Mouse (Mus musculus) cerebellum, adult 2 months (tissue): Measurements from ENCODE around the gene Ccdc162. TPM values are rescaled to one million over a fixed set of nuclear protein-coding genes. Genes with fewer than 3 reads are reported as not detected.

Experiments used
- DNase-seq, 2 experiments: peaks; one replicate each; pipeline ENCODE4 v3.0.0; 2021
- H3K27ac ChIP-seq: fragments of 200-500 bp; 2 replicates; pipeline ENCODE4 v1.5.1; 2012; ENCODE audit warnings: low read length, control low read depth, inconsistent platforms; ENCODE audit not compliant: insufficient read depth
- H3K27me3 ChIP-seq: fragments of 200-500 bp; 2 replicates; pipeline ENCODE4 v1.6.1; 2012; ENCODE audit warnings: inconsistent platforms, mild to moderate bottlenecking, low read length, moderate library complexity; ENCODE audit not compliant: control insufficient read depth, insufficient read depth
- H3K4me1 ChIP-seq: fragments of 200-500 bp; 2 replicates; pipeline ENCODE4 v1.6.1; 2011; ENCODE audit warnings: low read length; ENCODE audit not compliant: control insufficient read depth, insufficient read depth
- H3K4me3 ChIP-seq: fragments of 200-500 bp; replicated peaks from 2 replicates; pipeline ENCODE3; 2011; ENCODE audit warnings: mild to moderate bottlenecking, low read depth, low read length, control low read depth; ENCODE audit not compliant: insufficient read depth
- CTCF ChIP-seq: fragments of 200-500 bp; IDR thresholded peaks from 2 replicates; pipeline ENCODE4 v1.5.1; 2011; ENCODE audit warnings: low read depth, mild to moderate bottlenecking, control low read depth, low read length, moderate library complexity, borderline replicate concordance; ENCODE audit not compliant: insufficient read depth
- POLR2A ChIP-seq: fragments of 200-500 bp; IDR thresholded peaks from 2 replicates; pipeline ENCODE4 v1.6.1; 2011; ENCODE audit warnings: low read length, control low read depth, borderline replicate concordance; ENCODE audit not compliant: insufficient read depth
- WGBS: fragments of 180-500 bp; shearing (Covaris S2); methylation state at CpG from one replicate; pipeline ENCODE4 v1.1.7; 2018; 5-methylcytosine and 5-hydroxymethylcytosine counted together
- polyA plus RNA-seq: library from polyadenylated mRNA; depleted of rRNA; stranded (reverse); fragments of >200 nt; gene quantifications from 2 replicates; pipeline ENCODE4 v1.2.3, GENCODE M21; 2012

The Ccdc162 gene
- polyA plus RNA-seq, 1 experiment: 1.4 TPM

DNA sequence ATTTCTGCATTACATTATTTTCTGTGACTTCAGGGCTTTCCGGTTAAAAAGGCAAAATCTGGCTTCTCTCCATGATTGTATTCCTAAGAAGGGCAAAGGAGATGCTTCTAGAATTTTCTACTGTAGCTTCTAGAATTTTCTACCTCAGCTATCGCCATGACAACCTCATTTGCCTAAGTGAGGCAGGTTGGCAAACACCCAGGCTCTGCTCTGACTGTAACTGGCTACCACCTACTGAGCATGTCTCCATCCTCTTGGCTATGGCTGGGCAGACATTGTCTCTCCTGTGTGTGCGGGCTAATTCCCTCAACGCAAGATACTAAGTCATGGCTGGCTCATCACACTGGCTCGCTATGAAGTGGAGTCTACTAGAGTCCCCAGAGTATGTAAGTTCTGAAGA, 30.1 kb upstream of the Ccdc162 start:
- Histone ChIP-seq H3K27ac (no peak overlapping the region), H3K4me3 (no peak overlapping the region), H3K27me3 (no peaks in the 10 kb centered on the region), H3K4me1 (peaks cover 2% of the 10 kb centered on the region; the same call in 1 of the 2 replicates)
- TF ChIP-seq POLR2A (no peak), CTCF (no peak)
- WGBS: 30% methylated on average over 5 of the region's 5 CpGs
- peak in 1 of 2 experiments; percentile 24 for DNase-seq

DNA sequence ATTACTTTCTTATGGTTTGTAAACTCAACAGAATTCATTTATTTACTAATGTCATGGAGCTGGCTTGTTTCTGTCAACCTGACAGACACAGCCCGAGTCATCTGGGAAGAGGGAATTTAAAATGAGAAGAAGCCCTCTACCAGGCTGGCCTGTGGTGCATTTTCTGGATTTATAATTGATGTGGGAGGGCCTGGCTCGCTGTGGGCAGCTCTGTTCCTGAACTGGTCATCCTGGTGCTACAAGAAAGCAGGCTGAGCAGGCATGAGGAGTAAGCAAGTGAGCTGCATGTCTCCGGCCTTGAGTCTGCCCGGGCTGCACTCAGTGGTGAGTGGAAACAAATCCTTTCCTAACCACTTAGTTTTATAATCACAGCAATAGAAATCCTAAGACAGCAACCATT, 27.6 kb upstream of the Ccdc162 start:
- Histone ChIP-seq H3K4me1 (no peaks in the 10 kb centered on the region; the same call in 1 of the 2 replicates), H3K4me3 (no peak overlapping the region), H3K27me3 (no peaks in the 10 kb centered on the region), H3K27ac (no peak overlapping the region)
- TF ChIP-seq CTCF (no peak), POLR2A (no peak)
- no peak for DNase-seq
- WGBS: 83% methylated on average over 4 of the region's 4 CpGs

DNA sequence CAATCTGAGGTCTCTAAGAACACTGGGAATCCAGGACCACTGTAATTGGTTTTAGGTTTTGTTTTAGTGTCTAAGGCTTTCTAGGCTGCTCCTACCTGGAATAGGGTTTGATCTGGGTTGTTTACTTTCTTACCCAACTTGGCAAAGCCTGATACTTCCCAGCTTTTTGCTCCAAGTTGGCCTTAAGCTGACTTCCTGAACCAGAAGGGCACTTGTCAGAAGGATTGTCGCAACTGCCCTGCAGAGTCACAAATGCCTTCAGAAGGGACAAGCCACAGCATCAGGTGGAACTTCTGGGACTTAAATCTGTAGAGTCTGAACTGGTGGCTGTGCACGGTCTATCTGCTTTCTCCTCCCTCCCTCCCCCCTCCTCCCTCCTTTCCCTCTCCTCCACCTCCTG, 23.8 kb upstream of the Ccdc162 start:
- DNase-seq: no peak
- Histone ChIP-seq H3K27ac (no peak overlapping the region), H3K4me3 (no peak overlapping the region), H3K4me1 (no peaks in the 10 kb centered on the region), H3K27me3 (no peaks in the 10 kb centered on the region)
- TF ChIP-seq CTCF: no peak
- TF ChIP-seq POLR2A: no peak
- WGBS: 89% methylated on average over 2 of the region's 2 CpGs

DNA sequence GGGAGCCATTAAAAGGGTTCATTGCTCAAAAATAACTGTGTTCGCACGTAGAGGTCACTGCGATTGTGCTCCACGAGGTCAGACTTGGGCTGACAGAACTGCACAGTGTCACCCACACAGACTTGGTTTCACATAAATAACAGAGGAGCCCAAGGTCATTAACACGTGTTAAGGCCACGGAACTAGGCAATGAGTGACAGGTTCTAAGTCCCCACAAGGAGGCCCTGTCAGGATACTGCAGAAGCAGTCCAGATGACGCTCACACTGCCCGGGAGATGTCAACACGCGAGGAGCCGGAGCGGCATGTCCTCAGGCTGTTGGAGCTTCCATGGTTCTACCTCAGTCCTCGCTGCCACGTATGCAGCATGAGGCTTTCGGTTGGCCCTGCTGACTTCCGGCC, 20.8 kb upstream of the Ccdc162 start:
- WGBS: 95% methylated on average over 16 of the region's 16 CpGs
- TF ChIP-seq CTCF (no peak), POLR2A (no peak)
- H3K4me3 ChIP-seq: no peak overlapping the region

DNA sequence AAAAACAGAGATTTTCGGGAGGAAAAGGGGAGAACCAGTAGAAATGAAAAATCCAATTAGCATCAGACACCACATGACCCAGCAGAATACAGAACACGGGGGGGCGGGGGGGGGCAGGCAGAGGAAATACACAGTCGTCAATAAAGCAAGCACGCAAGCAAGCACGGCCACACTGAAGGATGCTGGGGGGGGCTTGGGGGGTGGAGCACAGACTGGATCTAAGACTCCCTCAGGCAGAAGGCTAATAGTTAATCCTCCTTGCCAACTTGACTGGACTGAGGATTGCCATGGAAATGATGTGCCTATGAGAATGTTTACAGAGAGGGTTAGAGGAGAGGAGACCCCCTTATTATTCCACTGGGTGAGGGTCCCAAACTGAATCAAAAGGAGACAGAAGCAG, 19.0 kb upstream of the Ccdc162 start:
- 83% methylated on average over 6 of the region's 6 CpGs for WGBS
- TF ChIP-seq POLR2A: no peak
- DNase-seq: no peak

More for the DNA sequence above, 20.8 kb upstream of the Ccdc162 start:
- Histone ChIP-seq H3K4me1 (no peaks in the 10 kb centered on the region), H3K27me3 (no peaks in the 10 kb centered on the region), H3K27ac (no peak overlapping the region)
- no peak for DNase-seq

DNA sequence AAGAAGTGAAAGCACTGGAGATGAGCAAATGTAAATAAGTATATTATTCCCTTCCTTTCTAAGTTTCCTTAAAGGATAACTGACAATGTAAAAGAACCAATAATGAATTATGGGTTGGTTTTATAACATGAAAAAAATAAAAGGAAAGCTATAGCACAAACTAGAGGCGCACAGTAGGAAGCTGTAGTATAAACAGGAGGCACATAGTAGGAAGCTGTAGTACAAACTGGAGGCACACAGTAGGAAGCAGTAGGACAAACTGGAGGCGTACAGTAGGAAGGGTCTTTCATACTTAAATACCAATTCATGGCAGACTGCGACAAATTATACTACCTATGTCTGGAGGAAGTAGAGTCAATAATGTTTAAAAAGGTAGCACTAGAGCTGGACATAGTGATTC, 16.8 kb upstream of the Ccdc162 start:
- WGBS: 96% methylated on average over 3 of the region's 3 CpGs
- DNase-seq: no peak
- Histone ChIP-seq H3K27me3 (no peaks in the 10 kb centered on the region), H3K27ac (no peak overlapping the region), H3K4me1 (no peaks in the 10 kb centered on the region), H3K4me3 (no peak overlapping the region)
- no peak for TF ChIP-seq CTCF
- no peak for TF ChIP-seq POLR2A

More for the DNA sequence above, 19.0 kb upstream of the Ccdc162 start:
- no peaks in the 10 kb centered on the region for H3K27me3 ChIP-seq
- H3K27ac ChIP-seq: no peak overlapping the region
- no peak overlapping the region for H3K4me3 ChIP-seq
- H3K4me1 ChIP-seq: no peaks in the 10 kb centered on the region

DNA sequence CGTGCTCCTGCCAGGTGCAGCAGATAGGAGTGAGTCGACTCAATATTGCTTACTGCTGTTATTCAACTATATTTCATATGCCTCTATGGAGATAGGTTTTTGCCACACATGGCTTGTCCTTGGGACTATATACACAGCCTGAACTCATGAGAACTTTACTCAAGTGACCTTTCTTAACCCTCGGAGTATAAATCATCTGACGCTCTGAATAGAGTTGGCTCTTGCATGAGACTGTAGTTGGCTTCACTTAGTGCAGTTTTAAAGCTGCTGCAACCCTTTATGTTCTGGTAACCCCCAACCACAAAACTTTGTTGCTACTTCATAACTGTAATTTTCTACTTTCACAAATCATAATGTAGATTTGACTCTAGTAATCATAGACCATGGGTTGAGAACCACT, 15.5 kb upstream of the Ccdc162 start:
- TF ChIP-seq CTCF (no peak), POLR2A (no peak)

DNA sequence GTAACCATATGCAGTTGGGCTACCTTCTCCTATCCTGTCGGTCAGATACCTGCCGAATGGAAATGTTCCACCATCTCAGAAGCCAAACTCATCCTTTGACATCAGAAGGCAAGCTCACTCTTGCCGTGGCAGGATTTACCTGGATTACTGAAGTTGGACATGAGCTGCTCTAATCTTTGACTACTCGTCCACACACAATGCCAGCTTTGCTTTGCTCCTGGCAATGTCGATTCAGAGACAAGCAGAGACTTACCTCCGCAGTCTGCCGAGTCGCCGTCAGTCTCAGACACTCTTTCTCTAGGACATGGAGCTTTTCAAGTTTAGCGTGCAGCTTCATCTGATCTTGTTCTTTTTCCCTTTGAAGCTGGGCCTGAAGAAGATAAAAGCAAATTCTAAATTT, 14.3 kb upstream of the Ccdc162 start:
- TF ChIP-seq POLR2A (no peak), CTCF (no peak)
- no peak for DNase-seq
- Histone ChIP-seq H3K27me3 (no peaks in the 10 kb centered on the region), H3K4me3 (no peak overlapping the region), H3K27ac (no peak overlapping the region), H3K4me1 (no peaks in the 10 kb centered on the region)
- 94% methylated on average over 10 of the region's 10 CpGs for WGBS

More for the DNA sequence above, 15.5 kb upstream of the Ccdc162 start:
- Histone ChIP-seq H3K4me3 (no peak overlapping the region), H3K27ac (no peak overlapping the region), H3K27me3 (no peaks in the 10 kb centered on the region), H3K4me1 (no peaks in the 10 kb centered on the region)
- 91% methylated on average over 4 of the region's 4 CpGs for WGBS
- no peak for DNase-seq
